Mouse (Mus musculus) lung, embryonic 14.5 days (tissue): Measurements from ENCODE around the gene Nagpa. TPM values are rescaled to one million over a fixed set of nuclear protein-coding genes. Genes with fewer than 3 reads are reported as not detected.

Source experiments
- ATAC-seq: fragments of 200-750 bp; cut with Nextera tagmentation; 2 replicates; pipeline ENCODE4 v1.8.0; 2017; ENCODE audit warnings: mild to moderate bottlenecking, moderate TSS enrichment, moderate library complexity; ENCODE audit not compliant: insufficient read depth
- DNase-seq: peaks from one replicate; pipeline ENCODE4 v3.0.0-alpha.2; 2015
- H3K27ac ChIP-seq: fragments of 300-500 bp; sonication (generic); 2 replicates; pipeline ENCODE4 v1.5.1; 2014; ENCODE audit warnings: low read depth, mild to moderate bottlenecking, moderate library complexity
- H3K27me3 ChIP-seq: fragments of 300-500 bp; sonication (generic); 2 replicates; pipeline ENCODE4 v1.6.1; 2014; ENCODE audit warnings: low read length, control low read depth; ENCODE audit not compliant: insufficient read depth
- H3K36me3 ChIP-seq: fragments of 300-500 bp; sonication (generic); 2 replicates; pipeline ENCODE4 v1.6.1; 2014; ENCODE audit warnings: control low read depth; ENCODE audit not compliant: insufficient read depth
- H3K4me1 ChIP-seq: fragments of 300-500 bp; sonication (generic); 2 replicates; pipeline ENCODE4 v1.6.1; 2014; ENCODE audit warnings: antibody characterized with exemption, control low read depth; ENCODE audit not compliant: insufficient read depth
- H3K4me2 ChIP-seq: fragments of 300-500 bp; sonication (generic); 2 replicates; pipeline ENCODE4 v1.6.1; 2014; ENCODE audit warnings: mild to moderate bottlenecking
- H3K4me3 ChIP-seq: fragments of 300-500 bp; sonication (generic); 2 replicates; pipeline ENCODE4 v1.5.1; 2014; ENCODE audit warnings: low read depth, low read length
- H3K9ac ChIP-seq: fragments of 300-500 bp; sonication (generic); 2 replicates; pipeline ENCODE4 v1.6.1; 2014
- H3K9me3 ChIP-seq: fragments of 300-500 bp; sonication (generic); 2 replicates; pipeline ENCODE4 v1.6.1; 2016; ENCODE audit warnings: low read depth, low read length, control low read depth
- CTCF ChIP-seq: IDR thresholded peaks from 2 replicates; pipeline ENCODE4 v1.5.1; 2016; ENCODE audit warnings: antibody characterized with exemption, low read depth
- WGBS: fragments of 180-500 bp; shearing (Covaris S2); extraction: QIAGEN DNeasy Blood & Tissue Kit; methylation state at CpG from one replicate; pipeline ENCODE4 v1.1.7; 2014; 5-methylcytosine and 5-hydroxymethylcytosine counted together
- polyA plus RNA-seq: library from polyadenylated mRNA; unstranded; fragments of >200 nt; fragmentation: Nextera tagmentation; extraction: Ambion mirVana; gene quantifications from 2 replicates; pipeline ENCODE4 v1.2.1, GENCODE M21; 2014

Gene Nagpa
- polyA plus RNA-seq, result 20.8 and 23.3 TPM in 2 replicates

- no peaks in the 10 kb centered on the region for H3K27me3 ChIP-seq
- no peak within 1 kb of the TSS; the same call in 1 of the 2 replicates for H3K27ac ChIP-seq
- H3K9ac ChIP-seq, result peak within 1 kb of the TSS; percentile 62
- H3K4me3 ChIP-seq, result peak within 1 kb of the TSS; percentile 86
- no peak for TF ChIP-seq CTCF
- peaks cover 4% of the 10 kb centered on the region; the same call in 1 of the 2 replicates for H3K36me3 ChIP-seq
- 0 out of 2 replicates have a peak, but pooled peaks cover 3% of the 10 kb centered on the region for H3K4me1 ChIP-seq
- H3K4me2 ChIP-seq, result peak within 1 kb of the TSS; percentile 98
- WGBS, result 4% methylated on average over 40 of the region's 40 CpGs
- H3K9me3 ChIP-seq, result no peaks in the 10 kb centered on the region
- peak; percentile 90 for ATAC-seq
- peak; percentile 95 for DNase-seq
Observed at GRCm38 (mm10) chr16:5203668-5204433, at the start of gene Nagpa. Gene Nagpa, minus strand, starts transcription at chr16:5204012.

GRCm38 (mm10) chr16:5252260-5252659 lies 48.4 kb upstream of the Nagpa start:
- ATAC-seq (no peak), DNase-seq (no peak)
- Histone ChIP-seq H3K27me3 (no peaks in the 10 kb centered on the region), H3K4me1 (no peaks in the 10 kb centered on the region), H3K36me3 (peaks cover 37% of the 10 kb centered on the region), H3K27ac (no peak overlapping the region), H3K4me3 (no peak overlapping the region), H3K9ac (no peak overlapping the region), H3K4me2 (no peak overlapping the region), H3K9me3 (no peaks in the 10 kb centered on the region)
- 87% methylated on average over 2 of the region's 2 CpGs for WGBS
- no peak for TF ChIP-seq CTCF

- Histone ChIP-seq H3K9ac (no peak overlapping the region), H3K9me3 (no peaks in the 10 kb centered on the region), H3K4me1 (no peaks in the 10 kb centered on the region), H3K36me3 (peaks cover 43% of the 10 kb centered on the region), H3K4me3 (no peak overlapping the region), H3K27ac (no peak overlapping the region), H3K4me2 (no peak overlapping the region), H3K27me3 (no peaks in the 10 kb centered on the region)
- no peak for TF ChIP-seq CTCF
- WGBS, result 78% methylated on average over 3 of the region's 3 CpGs
- DNase-seq, result no peak
- no peak for ATAC-seq
Observed at GRCm38 (mm10) chr16:5250891-5251290, 47.1 kb upstream of the Nagpa start.

GRCm38 (mm10) chr16:5244411-5244810 lies 40.6 kb upstream of the Nagpa start:
- ATAC-seq, result peak; percentile 71
- WGBS, result 34% methylated on average over 7 of the region's 7 CpGs
- Histone ChIP-seq H3K27me3 (no peaks in the 10 kb centered on the region), H3K9me3 (no peaks in the 10 kb centered on the region), H3K4me2 (no peak overlapping the region), H3K4me1 (no peaks in the 10 kb centered on the region), H3K9ac (no peak overlapping the region), H3K4me3 (no peak overlapping the region), H3K36me3 (peaks cover 80% of the 10 kb centered on the region), H3K27ac (no peak overlapping the region)
- peak; percentile 89 for TF ChIP-seq CTCF
- peak; percentile 78 for DNase-seq

GRCm38 (mm10) chr16:5242882-5243281 lies 39.1 kb upstream of the Nagpa start:
- Histone ChIP-seq H3K4me1 (no peaks in the 10 kb centered on the region), H3K36me3 (peaks cover 77% of the 10 kb centered on the region)
- 85% methylated on average over 6 of the region's 6 CpGs for WGBS

GRCm38 (mm10) chr16:5242355-5242754 lies 38.5 kb upstream of the Nagpa start:
- no peaks in the 10 kb centered on the region for H3K4me1 ChIP-seq
- peaks cover 74% of the 10 kb centered on the region for H3K36me3 ChIP-seq
- no peaks in the 10 kb centered on the region for H3K27me3 ChIP-seq
- no peak overlapping the region for H3K4me3 ChIP-seq
- no peak for ATAC-seq
- 91% methylated on average over 4 of the region's 4 CpGs for WGBS
- H3K4me2 ChIP-seq, result no peak overlapping the region
- H3K9ac ChIP-seq, result no peak overlapping the region
- H3K9me3 ChIP-seq, result no peaks in the 10 kb centered on the region
- no peak overlapping the region for H3K27ac ChIP-seq
- no peak for TF ChIP-seq CTCF
- no peak for DNase-seq

More at GRCm38 (mm10) chr16:5242882-5243281, 39.1 kb upstream of the Nagpa start:
- Histone ChIP-seq H3K9me3 (no peaks in the 10 kb centered on the region), H3K9ac (no peak overlapping the region), H3K4me3 (no peak overlapping the region), H3K4me2 (no peak overlapping the region), H3K27ac (no peak overlapping the region), H3K27me3 (no peaks in the 10 kb centered on the region)
- DNase-seq (no peak), ATAC-seq (no peak)
- TF ChIP-seq CTCF, result no peak

GRCm38 (mm10) chr16:5233418-5234313 lies 29.9 kb upstream of the Nagpa start, which contains the start of gene Alg1:
Gene Alg1, plus strand, starts transcription at chr16:5233621.
- H3K9me3 ChIP-seq, result no peaks in the 10 kb centered on the region
- peak within 1 kb of the TSS; percentile 84 for H3K4me3 ChIP-seq
- WGBS, result 2% methylated on average over 47 of the region's 47 CpGs
- H3K9ac ChIP-seq, result peak within 1 kb of the TSS; percentile 69
- H3K4me1 ChIP-seq, result no peaks in the 10 kb centered on the region
- H3K27ac ChIP-seq, result peak within 1 kb of the TSS; percentile 58
- no peak for TF ChIP-seq CTCF
- DNase-seq (peak; percentile 98), ATAC-seq (peak; percentile 95)
- no peaks in the 10 kb centered on the region for H3K27me3 ChIP-seq
- peaks cover 9% of the 10 kb centered on the region for H3K36me3 ChIP-seq
- H3K4me2 ChIP-seq, result peak within 1 kb of the TSS; percentile 91
